Mouse (Mus musculus): ENCODE measurements at regions not wholly inside any gene's neighbourhood (a gene's known extent, or its start where the extent isn't known, plus 50 kb on each side); places are given as distances from the start of the nearest gene placed in this dataset.

DNA sequence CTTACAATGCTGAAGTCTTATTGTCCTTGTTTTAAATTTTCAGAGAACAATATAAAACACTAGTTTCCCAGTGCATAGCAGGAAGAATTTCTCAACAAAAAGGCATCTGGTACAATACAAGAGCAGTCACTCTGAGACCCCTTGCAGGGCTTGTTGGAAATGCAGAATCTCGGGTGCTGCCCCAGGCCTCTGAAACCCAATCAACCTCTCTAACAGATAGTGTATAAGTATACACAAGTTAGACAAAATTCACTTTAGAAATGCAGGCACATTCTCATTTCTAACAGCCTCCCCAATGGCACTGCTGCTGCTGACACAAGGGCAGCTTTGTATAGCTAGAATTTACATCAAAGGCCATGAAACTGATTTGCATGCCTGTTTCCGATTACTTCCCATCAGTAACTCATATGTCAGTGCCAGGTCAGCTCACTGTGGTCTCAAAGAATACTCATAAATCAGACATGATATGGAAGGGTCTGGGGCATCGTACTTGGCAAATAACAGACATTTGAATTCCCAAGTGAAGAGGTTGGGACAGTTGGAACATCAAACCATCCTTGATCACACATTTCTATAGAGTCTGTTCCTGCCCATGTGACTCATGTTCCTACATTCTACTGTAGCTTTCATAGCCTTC is 405.2 kb downstream of the Ccser2 start:
- Histone ChIP-seq H3K27ac (replicated peaks in 1 of 2; ENCODE audit: control insufficient read depth in 1 of 2, insufficient read depth in 1 of 2, low read depth in 2 of 2, low read length in 2 of 2) (no peak overlapping the region), H3K9me3 (ENCODE audit: control insufficient read depth, low read length) (no peaks in the 10 kb centered on the region), H3K36me3 (ENCODE audit: control insufficient read depth, insufficient read depth, low read length) (no peaks in the 10 kb centered on the region), H3K9ac (ENCODE audit: low read length) (no peak overlapping the region), H3K27me3 (ENCODE audit: control insufficient read depth, insufficient read depth, low read length) (no peaks in the 10 kb centered on the region), H3K4me3 (ENCODE audit: control insufficient read depth in 1 of 2, insufficient read depth in 1 of 2, low read depth in 1 of 2, low read length in 2 of 2) (no peak overlapping the region), H3K4me2 (ENCODE audit: low read length) (no peak overlapping the region), H3K4me1 (ENCODE audit: control insufficient read depth in 2 of 2, insufficient read depth in 2 of 2, low read length in 2 of 2) (no peaks in the 10 kb centered on the region)
- ATAC-seq (ENCODE audit: insufficient number of reproducible peaks, insufficient read depth, low FRiP score, low read depth), result no peak
- 75% methylated on average over 3 of the region's 3 CpGs for WGBS

DNA sequence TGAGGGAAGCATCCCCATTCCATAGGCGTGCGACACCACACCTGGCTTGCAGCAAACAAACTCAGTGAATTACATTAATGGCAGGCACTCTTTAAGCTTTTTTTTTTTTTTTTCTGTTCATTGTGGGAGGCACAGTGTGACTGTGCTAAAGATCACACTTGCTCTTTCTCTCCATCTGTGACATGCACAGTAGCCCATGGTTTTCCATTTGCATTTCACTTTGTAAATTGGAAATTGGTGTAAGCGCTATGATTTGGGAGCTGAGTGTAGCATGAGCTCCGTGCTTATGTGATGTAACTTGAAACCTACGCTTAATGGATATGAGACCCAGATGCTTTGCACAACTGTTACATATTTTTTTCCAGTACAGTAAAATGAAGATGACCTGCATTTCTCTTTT is 431.2 kb downstream of the Ccser2 start:
- H3K4me3 ChIP-seq (ENCODE audit: control insufficient read depth in 1 of 2, insufficient read depth in 1 of 2, low read depth in 1 of 2, low read length in 2 of 2), result no peak overlapping the region
- H3K27ac ChIP-seq (replicated peaks in 1 of 2; ENCODE audit: control insufficient read depth in 1 of 2, insufficient read depth in 1 of 2, low read depth in 2 of 2, low read length in 2 of 2), result no peak overlapping the region
- no peaks in the 10 kb centered on the region for H3K4me1 ChIP-seq (ENCODE audit: control insufficient read depth in 2 of 2, insufficient read depth in 2 of 2, low read length in 2 of 2)
- H3K4me2 ChIP-seq (ENCODE audit: low read length), result no peak overlapping the region
- no peaks in the 10 kb centered on the region for H3K9me3 ChIP-seq (ENCODE audit: control insufficient read depth, low read length)
- H3K36me3 ChIP-seq (ENCODE audit: control insufficient read depth, insufficient read depth, low read length), result no peaks in the 10 kb centered on the region
- no peak for ATAC-seq (ENCODE audit: insufficient number of reproducible peaks, insufficient read depth, low FRiP score, low read depth)
- no peaks in the 10 kb centered on the region for H3K27me3 ChIP-seq (ENCODE audit: control insufficient read depth, insufficient read depth, low read length)
- no peak overlapping the region for H3K9ac ChIP-seq (ENCODE audit: low read length)
- WGBS, result 88% methylated on average over 5 of the region's 5 CpGs

- no peak overlapping the region for H3K27ac ChIP-seq (replicated peaks in 1 of 2; ENCODE audit: control insufficient read depth in 1 of 2, insufficient read depth in 1 of 2, low read depth in 2 of 2, low read length in 2 of 2)
- H3K4me1 ChIP-seq (ENCODE audit: control insufficient read depth in 2 of 2, insufficient read depth in 2 of 2, low read length in 2 of 2), result no peaks in the 10 kb centered on the region
- H3K4me2 ChIP-seq (ENCODE audit: low read length), result no peak overlapping the region
- no peak overlapping the region for H3K9ac ChIP-seq (ENCODE audit: low read length)
- no peaks in the 10 kb centered on the region for H3K9me3 ChIP-seq (ENCODE audit: control insufficient read depth, low read length)
- no peak for ATAC-seq (ENCODE audit: insufficient number of reproducible peaks, insufficient read depth, low FRiP score, low read depth)
- 78% methylated on average over 1 of the region's 1 CpGs for WGBS
- H3K27me3 ChIP-seq (ENCODE audit: control insufficient read depth, insufficient read depth, low read length), result no peaks in the 10 kb centered on the region
- no peak overlapping the region for H3K4me3 ChIP-seq (ENCODE audit: control insufficient read depth in 1 of 2, insufficient read depth in 1 of 2, low read depth in 1 of 2, low read length in 2 of 2)
- H3K36me3 ChIP-seq (ENCODE audit: control insufficient read depth, insufficient read depth, low read length), result no peaks in the 10 kb centered on the region
Observed at GRCm38 (mm10) chr14:36527310-36527709, 432.6 kb downstream of the 4930474N05Rik start.

GRCm38 (mm10) chr14:36525591-36526037 is 430.9 kb downstream of the 4930474N05Rik start:
- no peaks in the 10 kb centered on the region for H3K9me3 ChIP-seq (ENCODE audit: control insufficient read depth, low read length)
- H3K4me3 ChIP-seq (ENCODE audit: control insufficient read depth in 1 of 2, insufficient read depth in 1 of 2, low read depth in 1 of 2, low read length in 2 of 2), result no peak overlapping the region
- ATAC-seq (ENCODE audit: insufficient number of reproducible peaks, insufficient read depth, low FRiP score, low read depth), result no peak
- H3K36me3 ChIP-seq (ENCODE audit: control insufficient read depth, insufficient read depth, low read length), result no peaks in the 10 kb centered on the region
- no peaks in the 10 kb centered on the region for H3K27me3 ChIP-seq (ENCODE audit: control insufficient read depth, insufficient read depth, low read length)
- H3K9ac ChIP-seq (ENCODE audit: low read length), result no peak overlapping the region
- H3K27ac ChIP-seq (replicated peaks in 1 of 2; ENCODE audit: control insufficient read depth in 1 of 2, insufficient read depth in 1 of 2, low read depth in 2 of 2, low read length in 2 of 2), result no peak overlapping the region
- H3K4me2 ChIP-seq (ENCODE audit: low read length), result no peak overlapping the region
- no peaks in the 10 kb centered on the region for H3K4me1 ChIP-seq (ENCODE audit: control insufficient read depth in 2 of 2, insufficient read depth in 2 of 2, low read length in 2 of 2)

- Histone ChIP-seq H3K9me3 (ENCODE audit: control insufficient read depth, low read length) (no peaks in the 10 kb centered on the region), H3K27ac (replicated peaks in 1 of 2; ENCODE audit: control insufficient read depth in 1 of 2, insufficient read depth in 1 of 2, low read depth in 2 of 2, low read length in 2 of 2) (no peak overlapping the region), H3K9ac (ENCODE audit: low read length) (no peak overlapping the region), H3K4me2 (ENCODE audit: low read length) (no peak overlapping the region), H3K27me3 (ENCODE audit: control insufficient read depth, insufficient read depth, low read length) (no peaks in the 10 kb centered on the region), H3K36me3 (ENCODE audit: control insufficient read depth, insufficient read depth, low read length) (no peaks in the 10 kb centered on the region), H3K4me1 (ENCODE audit: control insufficient read depth in 2 of 2, insufficient read depth in 2 of 2, low read length in 2 of 2) (no peaks in the 10 kb centered on the region), H3K4me3 (ENCODE audit: control insufficient read depth in 1 of 2, insufficient read depth in 1 of 2, low read depth in 1 of 2, low read length in 2 of 2) (no peak overlapping the region)
- ATAC-seq (ENCODE audit: insufficient number of reproducible peaks, insufficient read depth, low FRiP score, low read depth), result no peak
- 53% methylated on average over 2 of the region's 2 CpGs for WGBS
Observed at GRCm38 (mm10) chr14:36502076-36502994, 407.6 kb downstream of the 4930474N05Rik start.

GRCm38 (mm10) chr14:36499323-36499722 is 404.6 kb downstream of the 4930474N05Rik start:
- ATAC-seq (ENCODE audit: insufficient number of reproducible peaks, insufficient read depth, low FRiP score, low read depth), result no peak
- Histone ChIP-seq H3K9me3 (ENCODE audit: control insufficient read depth, low read length) (no peaks in the 10 kb centered on the region), H3K27ac (replicated peaks in 1 of 2; ENCODE audit: control insufficient read depth in 1 of 2, insufficient read depth in 1 of 2, low read depth in 2 of 2, low read length in 2 of 2) (no peak overlapping the region), H3K4me1 (ENCODE audit: control insufficient read depth in 2 of 2, insufficient read depth in 2 of 2, low read length in 2 of 2) (no peaks in the 10 kb centered on the region), H3K4me3 (ENCODE audit: control insufficient read depth in 1 of 2, insufficient read depth in 1 of 2, low read depth in 1 of 2, low read length in 2 of 2) (no peak overlapping the region), H3K36me3 (ENCODE audit: control insufficient read depth, insufficient read depth, low read length) (no peaks in the 10 kb centered on the region), H3K9ac (ENCODE audit: low read length) (no peak overlapping the region), H3K27me3 (ENCODE audit: control insufficient read depth, insufficient read depth, low read length) (no peaks in the 10 kb centered on the region), H3K4me2 (ENCODE audit: low read length) (no peak overlapping the region)
- 80% methylated on average over 2 of the region's 2 CpGs for WGBS

DNA sequence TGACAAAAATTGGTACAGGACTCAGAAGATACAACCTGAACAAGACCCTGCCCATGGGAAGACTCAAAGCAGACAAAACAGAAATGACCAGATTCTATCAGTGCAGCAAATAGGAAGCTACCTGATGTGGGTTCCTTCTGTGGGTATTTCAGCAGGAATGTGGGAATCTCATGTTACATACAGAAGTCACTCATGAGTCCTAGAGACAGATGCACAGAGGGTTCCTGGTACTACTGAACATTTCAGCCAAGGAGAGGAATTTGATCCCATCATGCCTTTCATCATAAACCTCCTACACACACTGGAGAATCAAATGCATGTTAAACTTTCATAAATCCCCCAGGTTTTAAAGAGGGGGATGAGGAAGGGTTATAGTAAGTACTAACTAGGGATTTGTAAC is 390.8 kb downstream of the 4930474N05Rik start:
- H3K27me3 ChIP-seq (ENCODE audit: control insufficient read depth, insufficient read depth, low read length), result no peaks in the 10 kb centered on the region
- H3K9me3 ChIP-seq (ENCODE audit: control insufficient read depth, low read length), result no peaks in the 10 kb centered on the region
- H3K36me3 ChIP-seq (ENCODE audit: control insufficient read depth, insufficient read depth, low read length), result no peaks in the 10 kb centered on the region
- H3K4me2 ChIP-seq (ENCODE audit: low read length), result no peak overlapping the region
- ATAC-seq (ENCODE audit: insufficient number of reproducible peaks, insufficient read depth, low FRiP score, low read depth), result no peak
- H3K4me3 ChIP-seq (ENCODE audit: control insufficient read depth in 1 of 2, insufficient read depth in 1 of 2, low read depth in 1 of 2, low read length in 2 of 2), result no peak overlapping the region
- H3K9ac ChIP-seq (ENCODE audit: low read length), result no peak overlapping the region
- H3K27ac ChIP-seq (replicated peaks in 1 of 2; ENCODE audit: control insufficient read depth in 1 of 2, insufficient read depth in 1 of 2, low read depth in 2 of 2, low read length in 2 of 2), result no peak overlapping the region
- no peaks in the 10 kb centered on the region for H3K4me1 ChIP-seq (ENCODE audit: control insufficient read depth in 2 of 2, insufficient read depth in 2 of 2, low read length in 2 of 2)

Measured in heart, embryonic 14.5 days (tissue).